Mouse (Mus musculus) liver, postnatal 0 days (tissue): ENCODE measurements at regions not wholly inside any gene's neighbourhood (a gene's known extent, or its start where the extent isn't known, plus 50 kb on each side); places are given as distances from the start of the nearest gene placed in this dataset.

Experiments
- ATAC-seq: fragments of 200-750 bp; cut with Nextera tagmentation; 2 replicates; pipeline ENCODE4 v1.8.0; 2017; ENCODE audit warnings: mild to moderate bottlenecking, moderate library complexity
- DNase-seq: peaks from one replicate; pipeline ENCODE4 v3.0.0-alpha.2; 2016
- H3K27ac ChIP-seq: fragments of 300-500 bp; sonication (generic); 2 replicates; pipeline ENCODE4 v1.5.1; 2014; ENCODE audit warnings: antibody characterized with exemption, moderate library complexity, mild to moderate bottlenecking, low read depth
- H3K27me3 ChIP-seq: fragments of 300-500 bp; sonication (generic); 2 replicates; pipeline ENCODE4 v1.6.1; 2014; ENCODE audit warnings: low read length, control low read depth, mixed read lengths; ENCODE audit not compliant: insufficient read depth
- H3K36me3 ChIP-seq: fragments of 300-500 bp; sonication (generic); replicated peaks from 2 replicates; pipeline ENCODE4 v1.6.1; 2014; ENCODE audit warnings: mild to moderate bottlenecking, control low read depth, low read length, moderate library complexity, mixed read lengths; ENCODE audit not compliant: insufficient read depth
- H3K4me1 ChIP-seq: fragments of 300-500 bp; sonication (generic); 2 replicates; pipeline ENCODE4 v1.6.1; 2014; ENCODE audit warnings: antibody characterized with exemption, mild to moderate bottlenecking, control low read depth; ENCODE audit not compliant: insufficient read depth
- H3K4me2 ChIP-seq: fragments of 300-500 bp; sonication (generic); 2 replicates; pipeline ENCODE4 v1.6.1; 2014; ENCODE audit warnings: low read depth, mild to moderate bottlenecking, low read length, moderate library complexity, mixed read lengths
- H3K4me3 ChIP-seq: fragments of 300-500 bp; sonication (generic); 2 replicates; pipeline ENCODE4 v1.5.1; 2014; ENCODE audit warnings: low read depth, low read length
- H3K9ac ChIP-seq: fragments of 300-500 bp; sonication (generic); replicated peaks from 2 replicates; pipeline ENCODE4 v1.6.1; 2014; ENCODE audit warnings: mild to moderate bottlenecking, moderate library complexity
- H3K9me3 ChIP-seq: fragments of 300-500 bp; sonication (generic); 2 replicates; pipeline ENCODE4 v1.6.1; 2016; ENCODE audit warnings: mild to moderate bottlenecking, control low read depth, low read length, mixed read lengths
- CTCF ChIP-seq: sonication (generic); IDR thresholded peaks from 2 replicates; pipeline ENCODE4 v1.5.1; 2016; ENCODE audit warnings: antibody characterized with exemption, low read depth
- EP300 ChIP-seq: IDR thresholded peaks from 2 replicates; pipeline ENCODE4 v1.6.1; 2016; ENCODE audit warnings: antibody characterized with exemption, low read depth, mild to moderate bottlenecking
- WGBS: fragments of 180-500 bp; shearing (Covaris S2); extraction: QIAGEN DNeasy Blood & Tissue Kit; methylation state at CpG from one replicate; pipeline ENCODE4 v1.1.7; 2014; ENCODE audit not compliant: insufficient replicate concordance; 5-methylcytosine and 5-hydroxymethylcytosine counted together

- Histone ChIP-seq H3K27me3 (no peaks in the 10 kb centered on the region), H3K9ac (no peak overlapping the region), H3K4me1 (no peaks in the 10 kb centered on the region), H3K27ac (no peak overlapping the region), H3K4me3 (no peak overlapping the region), H3K36me3 (no peaks in the 10 kb centered on the region), H3K4me2 (no peak overlapping the region), H3K9me3 (no peaks in the 10 kb centered on the region)
- DNase-seq (no peak), ATAC-seq (no peak)
- TF ChIP-seq EP300 (no peak), CTCF (no peak)
Observed at GRCm38 (mm10) chr7:116596914-116597313, 92.7 kb downstream of the Nucb2 start.

GRCm38 (mm10) chr7:116600340-116600739, 96.2 kb downstream of the Nucb2 start:
- Histone ChIP-seq H3K4me3 (no peak overlapping the region), H3K9me3 (no peaks in the 10 kb centered on the region), H3K4me1 (no peaks in the 10 kb centered on the region), H3K4me2 (no peak overlapping the region), H3K27me3 (no peaks in the 10 kb centered on the region), H3K27ac (no peak overlapping the region), H3K36me3 (no peaks in the 10 kb centered on the region), H3K9ac (no peak overlapping the region)
- TF ChIP-seq EP300 (no peak), CTCF (no peak)
- DNase-seq: no peak
- WGBS: 69% methylated on average over 3 of the region's 3 CpGs
- ATAC-seq: no peak

GRCm38 (mm10) chr7:116603167-116603839, 99.1 kb downstream of the Nucb2 start:
- Histone ChIP-seq H3K9me3 (no peaks in the 10 kb centered on the region), H3K4me2 (no peak overlapping the region), H3K27ac (no peak overlapping the region), H3K27me3 (no peaks in the 10 kb centered on the region), H3K9ac (no peak overlapping the region), H3K36me3 (no peaks in the 10 kb centered on the region), H3K4me3 (no peak overlapping the region), H3K4me1 (peaks cover 4% of the 10 kb centered on the region)
- no peak for TF ChIP-seq EP300
- no peak for TF ChIP-seq CTCF
- DNase-seq (no peak), ATAC-seq (peak; percentile 21; the same call in 1 of the 2 replicates)
- WGBS: 55% methylated on average over 6 of the region's 6 CpGs

- Histone ChIP-seq H3K4me3 (no peak overlapping the region), H3K9ac (no peak overlapping the region), H3K9me3 (no peaks in the 10 kb centered on the region), H3K36me3 (no peaks in the 10 kb centered on the region), H3K27ac (no peak overlapping the region), H3K27me3 (no peaks in the 10 kb centered on the region), H3K4me1 (peaks cover 6% of the 10 kb centered on the region), H3K4me2 (no peak overlapping the region)
- ATAC-seq (no peak), DNase-seq (no peak)
- WGBS: 57% methylated on average over 3 of the region's 3 CpGs
- TF ChIP-seq EP300: no peak
- TF ChIP-seq CTCF: no peak
Observed at GRCm38 (mm10) chr7:116603840-116604194, 99.6 kb downstream of the Nucb2 start.

GRCm38 (mm10) chr7:116606255-116606654, 102.1 kb downstream of the Nucb2 start:
- DNase-seq (no peak), ATAC-seq (no peak)
- peaks cover 9% of the 10 kb centered on the region for H3K4me1 ChIP-seq
- H3K4me2 ChIP-seq: no peak overlapping the region
- no peaks in the 10 kb centered on the region for H3K9me3 ChIP-seq
- no peak overlapping the region for H3K4me3 ChIP-seq
- no peak overlapping the region for H3K27ac ChIP-seq
- H3K36me3 ChIP-seq: no peaks in the 10 kb centered on the region
- no peak for TF ChIP-seq CTCF
- no peak for TF ChIP-seq EP300
- no peaks in the 10 kb centered on the region for H3K27me3 ChIP-seq
- no peak overlapping the region for H3K9ac ChIP-seq
- 66% methylated on average over 6 of the region's 6 CpGs for WGBS

GRCm38 (mm10) chr7:116606751-116607483, 102.7 kb downstream of the Nucb2 start:
- ATAC-seq (no peak), DNase-seq (peak; percentile 22)
- no peaks in the 10 kb centered on the region for H3K27me3 ChIP-seq
- no peaks in the 10 kb centered on the region for H3K9me3 ChIP-seq
- H3K4me2 ChIP-seq: peak overlapping the region; percentile 68; the same call in 1 of the 2 replicates
- H3K36me3 ChIP-seq: no peaks in the 10 kb centered on the region
- TF ChIP-seq CTCF (no peak), EP300 (no peak)
- no peak overlapping the region for H3K27ac ChIP-seq
- no peak overlapping the region for H3K4me3 ChIP-seq
- H3K9ac ChIP-seq: no peak overlapping the region
- WGBS: 49% methylated on average over 6 of the region's 6 CpGs
- peaks cover 9% of the 10 kb centered on the region for H3K4me1 ChIP-seq
